Mouse (Mus musculus): ENCODE measurements around the gene Etv6. TPM values are rescaled to one million over a fixed set of nuclear protein-coding genes. Genes with fewer than 3 reads are reported as not detected.
A peak's percentile ranks its signal among the peaks of the same experiment; 100 is the strongest.

The Etv6 gene
- polyA plus RNA-seq, 1 experiment, result 4.4 TPM

DNA sequence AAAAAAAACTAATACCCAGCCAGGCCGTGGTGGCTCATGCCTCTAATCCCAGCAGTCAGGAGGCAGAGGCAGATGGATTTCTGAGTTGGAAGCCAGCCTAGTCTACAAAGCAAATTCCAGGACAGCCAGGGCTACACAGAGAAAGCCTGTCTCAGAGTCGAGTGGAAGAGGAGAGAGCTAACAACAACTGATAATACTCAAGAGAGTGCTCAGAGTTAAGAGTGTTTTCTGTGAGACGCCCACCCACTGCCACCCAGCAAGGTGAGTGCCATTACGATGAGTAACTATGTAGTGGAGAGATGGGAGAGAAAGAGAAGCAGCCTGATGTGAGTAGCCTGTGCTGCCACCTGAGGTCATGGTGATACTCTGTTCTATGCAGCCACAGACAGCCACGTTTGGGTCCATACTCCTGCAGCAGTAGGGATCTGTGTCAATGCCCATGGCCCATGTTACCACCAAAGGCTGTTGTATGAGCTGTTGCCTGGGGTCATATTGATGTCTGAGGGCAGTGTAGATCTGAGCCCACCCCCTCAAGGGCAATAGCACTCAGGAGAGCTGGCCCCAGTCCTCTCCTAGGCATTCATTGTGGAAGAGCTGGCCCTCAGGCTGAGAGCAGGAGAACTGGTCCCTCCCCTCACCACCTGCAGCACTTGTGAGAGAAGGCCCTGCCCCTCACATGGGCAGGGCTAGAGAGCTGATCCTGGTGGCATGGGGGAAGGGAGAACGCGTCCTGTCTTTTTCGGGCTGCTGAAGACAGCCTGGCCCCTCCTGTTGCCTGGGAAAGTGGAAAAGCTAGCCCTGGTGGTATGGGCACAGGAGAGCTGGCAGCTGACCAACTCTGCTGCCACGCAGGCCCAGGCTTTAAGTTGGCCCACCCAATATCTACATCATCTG is 258.4 kb downstream of the Etv6 start:
- no peak overlapping the region for H3K27ac ChIP-seq (ENCODE audit: control insufficient read depth, insufficient read depth, low read depth, low read length)
- H3K4me1 ChIP-seq (ENCODE audit: control insufficient read depth, insufficient read depth, low read length), result no peaks in the 10 kb centered on the region
- no peaks in the 10 kb centered on the region for H3K36me3 ChIP-seq (ENCODE audit: control insufficient read depth, insufficient read depth, low read length)
- TF ChIP-seq POLR2A (IDR thresholded peaks at IDR 0.05; ENCODE audit: control insufficient read depth, low read depth, low read length) (no peak), CTCF (IDR thresholded peaks at IDR 0.05; ENCODE audit: control insufficient read depth, insufficient read depth, insufficient replicate concordance, low read depth, low read length) (no peak)
- no peaks in the 10 kb centered on the region for H3K27me3 ChIP-seq (ENCODE audit: control insufficient read depth, insufficient read depth, low read length)
- no peak overlapping the region for H3K4me3 ChIP-seq (ENCODE audit: control insufficient read depth, low read depth, low read length)

DNA sequence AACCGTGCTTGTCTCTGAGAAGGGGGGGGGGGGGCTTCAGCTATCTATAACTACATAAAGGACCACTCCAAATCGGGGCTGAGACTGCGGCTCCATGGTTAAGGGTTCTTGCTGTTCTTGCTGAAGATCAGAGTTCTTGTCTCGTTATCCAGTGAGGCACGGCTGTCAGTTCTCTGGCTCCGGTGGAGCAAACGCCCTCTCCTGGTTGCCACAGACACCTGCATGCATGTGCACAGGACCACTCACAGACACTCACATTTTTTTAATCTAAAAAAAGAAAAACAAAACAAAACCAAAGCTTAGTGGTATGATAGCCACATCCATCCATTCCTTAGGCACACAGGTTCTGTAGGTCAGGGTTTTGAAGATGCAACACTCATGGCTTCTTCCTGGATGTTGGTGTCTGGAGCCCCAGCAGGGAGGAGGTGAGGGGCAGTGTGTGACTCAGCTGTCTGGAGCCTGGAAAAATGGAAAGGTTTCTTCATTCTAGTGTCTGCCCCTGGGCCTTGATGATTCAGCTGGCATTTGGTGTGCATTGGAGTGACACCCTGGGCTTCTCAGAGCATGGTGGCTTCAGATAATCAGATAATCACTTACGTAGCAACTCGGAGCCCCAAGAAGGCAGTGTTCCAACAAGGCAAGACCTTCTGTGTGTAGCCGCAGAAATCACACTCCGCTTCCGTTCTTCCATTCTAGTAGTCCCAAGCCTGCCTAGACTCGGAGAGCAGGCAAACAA is 262.6 kb downstream of the Etv6 start:
- Histone ChIP-seq H3K27me3 (ENCODE audit: control insufficient read depth, insufficient read depth, low read length) (no peaks in the 10 kb centered on the region), H3K36me3 (ENCODE audit: control insufficient read depth, insufficient read depth, low read length) (no peaks in the 10 kb centered on the region), H3K4me3 (ENCODE audit: control insufficient read depth, low read depth, low read length) (no peak overlapping the region), H3K4me1 (ENCODE audit: control insufficient read depth, insufficient read depth, low read length) (no peaks in the 10 kb centered on the region), H3K27ac (ENCODE audit: control insufficient read depth, insufficient read depth, low read depth, low read length) (no peak overlapping the region)
- TF ChIP-seq POLR2A (IDR thresholded peaks at IDR 0.05; ENCODE audit: control insufficient read depth, low read depth, low read length), result no peak
- TF ChIP-seq CTCF (IDR thresholded peaks at IDR 0.05; ENCODE audit: control insufficient read depth, insufficient read depth, insufficient replicate concordance, low read depth, low read length), result peak; percentile 37; the same call in 1 of the 2 replicates

DNA sequence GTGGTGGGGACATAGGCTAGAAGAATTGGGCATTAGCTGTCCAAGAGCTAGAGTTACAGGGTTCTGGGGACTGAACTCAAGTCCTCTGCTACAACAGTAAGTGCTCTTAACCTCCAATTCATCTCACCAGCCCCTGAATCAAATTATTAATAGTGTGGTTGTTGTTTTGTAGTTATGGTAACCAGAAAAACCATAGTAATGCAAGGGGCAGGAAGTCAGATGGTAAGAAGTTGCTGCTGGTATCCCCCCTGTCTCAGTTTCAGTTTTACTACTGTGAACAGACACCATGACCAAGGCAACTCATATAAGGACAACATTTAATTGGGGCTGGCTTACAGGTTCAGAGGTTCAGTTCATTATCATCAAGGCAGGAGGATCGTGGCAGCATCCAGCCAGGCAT is 266.5 kb downstream of the Etv6 start:
- TF ChIP-seq CTCF (IDR thresholded peaks at IDR 0.05; ENCODE audit: control insufficient read depth, insufficient read depth, insufficient replicate concordance, low read depth, low read length) (no peak), POLR2A (IDR thresholded peaks at IDR 0.05; ENCODE audit: control insufficient read depth, low read depth, low read length) (no peak)
- no peaks in the 10 kb centered on the region for H3K36me3 ChIP-seq (ENCODE audit: control insufficient read depth, insufficient read depth, low read length)
- H3K27me3 ChIP-seq (ENCODE audit: control insufficient read depth, insufficient read depth, low read length), result no peaks in the 10 kb centered on the region
- H3K4me3 ChIP-seq (ENCODE audit: control insufficient read depth, low read depth, low read length), result no peak overlapping the region
- H3K4me1 ChIP-seq (ENCODE audit: control insufficient read depth, insufficient read depth, low read length), result no peaks in the 10 kb centered on the region
- H3K27ac ChIP-seq (ENCODE audit: control insufficient read depth, insufficient read depth, low read depth, low read length), result no peak overlapping the region

DNA sequence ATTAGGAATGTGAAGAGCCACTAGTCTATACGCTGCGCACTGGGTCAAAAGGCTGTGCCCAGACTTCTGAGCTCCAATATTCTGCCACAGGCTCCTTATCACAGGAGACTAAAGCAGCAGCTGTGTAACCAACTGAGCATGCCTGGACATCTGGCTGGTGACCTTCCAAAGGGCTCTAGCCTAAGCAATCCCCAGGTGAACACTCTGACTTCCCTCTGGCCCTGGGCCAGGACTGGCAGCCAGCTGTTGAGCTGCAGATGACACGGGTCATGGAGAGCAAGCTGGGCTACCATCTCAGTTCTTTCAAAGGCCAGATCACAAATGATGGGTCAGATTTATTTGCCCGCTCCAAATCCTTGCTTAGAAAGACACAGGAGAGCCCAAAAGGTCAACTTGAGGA is 275.8 kb downstream of the Etv6 start:
- Histone ChIP-seq H3K36me3 (ENCODE audit: control insufficient read depth, insufficient read depth, low read length) (no peaks in the 10 kb centered on the region), H3K27me3 (ENCODE audit: control insufficient read depth, insufficient read depth, low read length) (no peaks in the 10 kb centered on the region), H3K4me1 (ENCODE audit: control insufficient read depth, insufficient read depth, low read length) (no peaks in the 10 kb centered on the region), H3K27ac (ENCODE audit: control insufficient read depth, insufficient read depth, low read depth, low read length) (no peak overlapping the region), H3K4me3 (ENCODE audit: control insufficient read depth, low read depth, low read length) (no peak overlapping the region)
- TF ChIP-seq CTCF (IDR thresholded peaks at IDR 0.05; ENCODE audit: control insufficient read depth, insufficient read depth, insufficient replicate concordance, low read depth, low read length) (no peak), POLR2A (IDR thresholded peaks at IDR 0.05; ENCODE audit: control insufficient read depth, low read depth, low read length) (no peak)

DNA sequence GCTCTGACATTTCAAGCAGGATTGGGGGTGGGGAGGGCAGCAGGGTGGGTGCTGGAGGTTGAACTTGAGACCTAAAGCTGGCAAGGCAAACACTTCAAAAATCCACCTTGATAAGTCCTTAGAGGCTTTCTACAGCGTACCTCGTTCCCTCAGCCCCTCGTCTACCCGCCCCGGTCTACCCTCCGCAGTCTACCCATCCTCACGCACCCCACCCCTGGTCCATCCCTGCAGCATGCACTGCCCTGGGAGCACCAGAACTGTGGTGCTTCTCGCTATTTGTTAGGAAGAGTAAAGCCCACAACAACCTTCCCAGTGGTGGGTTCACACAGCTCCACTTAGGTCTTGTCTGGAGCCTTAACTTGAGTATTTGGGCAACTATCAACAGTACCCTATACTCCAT is 277.1 kb downstream of the Etv6 start:
- Histone ChIP-seq H3K27me3 (ENCODE audit: control insufficient read depth, insufficient read depth, low read length) (no peaks in the 10 kb centered on the region), H3K4me3 (ENCODE audit: control insufficient read depth, low read depth, low read length) (no peak overlapping the region), H3K4me1 (ENCODE audit: control insufficient read depth, insufficient read depth, low read length) (peaks cover 3% of the 10 kb centered on the region), H3K27ac (ENCODE audit: control insufficient read depth, insufficient read depth, low read depth, low read length) (no peak overlapping the region), H3K36me3 (ENCODE audit: control insufficient read depth, insufficient read depth, low read length) (no peaks in the 10 kb centered on the region)
- TF ChIP-seq CTCF (IDR thresholded peaks at IDR 0.05; ENCODE audit: control insufficient read depth, insufficient read depth, insufficient replicate concordance, low read depth, low read length), result no peak
- TF ChIP-seq POLR2A (IDR thresholded peaks at IDR 0.05; ENCODE audit: control insufficient read depth, low read depth, low read length), result no peak

DNA sequence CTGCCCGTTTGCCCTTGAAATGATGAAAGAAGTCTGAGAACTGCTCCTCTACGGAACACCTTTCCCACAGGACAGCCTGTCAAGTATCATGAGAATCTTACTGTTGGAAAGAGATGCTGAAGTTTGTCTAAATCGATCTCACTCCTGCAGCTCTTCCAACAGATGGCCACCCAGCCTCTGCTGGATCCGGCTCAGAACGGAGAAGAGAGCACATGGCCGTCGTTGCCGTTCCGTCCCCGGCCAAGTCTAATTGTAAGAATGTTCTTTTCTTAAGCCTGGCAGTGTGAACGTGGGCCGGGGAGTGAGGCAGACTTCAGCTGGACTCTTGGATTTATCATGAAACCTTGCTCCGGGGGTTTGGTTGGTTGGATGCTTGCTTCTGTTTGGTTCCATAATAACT is 281.9 kb downstream of the Etv6 start:
- H3K4me3 ChIP-seq (ENCODE audit: control insufficient read depth, low read depth, low read length), result no peak overlapping the region; the same call in 1 of the 2 replicates
- TF ChIP-seq CTCF (IDR thresholded peaks at IDR 0.05; ENCODE audit: control insufficient read depth, insufficient read depth, insufficient replicate concordance, low read depth, low read length) (no peak), POLR2A (IDR thresholded peaks at IDR 0.05; ENCODE audit: control insufficient read depth, low read depth, low read length) (no peak)
- H3K27ac ChIP-seq (ENCODE audit: control insufficient read depth, insufficient read depth, low read depth, low read length), result no peak overlapping the region
- H3K36me3 ChIP-seq (ENCODE audit: control insufficient read depth, insufficient read depth, low read length), result no peaks in the 10 kb centered on the region
- peaks cover 7% of the 10 kb centered on the region for H3K4me1 ChIP-seq (ENCODE audit: control insufficient read depth, insufficient read depth, low read length)
- no peaks in the 10 kb centered on the region for H3K27me3 ChIP-seq (ENCODE audit: control insufficient read depth, insufficient read depth, low read length)

Other genes starting within 250 kb of the Etv6 start
- 0.16 TPM in 1 of 2 replicates, not detected in the other for gene Kap, start 181.9 kb upstream of the Etv6 start, polyA plus RNA-seq (2012; rRNA removed)

All from testis, adult 2 months (tissue).